Mouse (Mus musculus) monocyte, adult 2 months (primary cell): ENCODE results near the gene Mcm6.
"Not testable (repeated sequence)": the region's sequence is repeated elsewhere in the genome, so short reads cannot be mapped to it uniquely, and the experiment has no call there.

Experiments used
- DNase-seq, 2 experiments: peaks; one replicate each; pipeline ENCODE4 v3.0.0; 2022; ENCODE audit warnings: low spot score in 2 of 2, low read depth in 1 of 2

Gene Mcm6

DNA sequence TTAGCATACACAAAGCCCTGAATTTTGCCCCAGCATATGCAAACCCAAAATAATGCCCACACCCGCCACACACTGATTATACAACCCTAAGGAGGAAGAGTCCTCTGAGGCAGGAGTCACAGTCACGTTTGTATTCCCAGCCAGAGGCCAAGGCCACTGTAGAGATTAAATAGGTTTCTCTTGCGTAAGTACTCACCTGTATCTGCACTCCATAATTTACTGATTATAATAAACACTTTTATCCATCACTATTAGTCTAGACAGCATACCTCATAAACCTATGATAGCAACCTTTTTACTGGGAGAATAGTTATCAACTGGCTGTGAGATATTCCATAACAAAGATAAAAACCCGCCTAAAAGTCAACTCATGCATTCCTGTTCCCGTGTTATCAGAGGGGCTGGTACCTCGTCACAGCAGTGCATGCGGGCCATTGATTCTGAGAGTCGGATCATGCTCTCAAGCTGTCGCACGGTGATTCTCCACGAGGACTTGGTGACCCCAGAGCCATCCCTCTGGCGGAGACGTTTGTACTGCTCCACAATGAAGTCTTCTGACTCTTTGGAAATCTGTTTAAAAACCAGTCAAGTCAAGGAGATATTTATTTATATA lies 21.6 kb downstream of the Mcm6 start:
- DNase-seq = no peak

DNA sequence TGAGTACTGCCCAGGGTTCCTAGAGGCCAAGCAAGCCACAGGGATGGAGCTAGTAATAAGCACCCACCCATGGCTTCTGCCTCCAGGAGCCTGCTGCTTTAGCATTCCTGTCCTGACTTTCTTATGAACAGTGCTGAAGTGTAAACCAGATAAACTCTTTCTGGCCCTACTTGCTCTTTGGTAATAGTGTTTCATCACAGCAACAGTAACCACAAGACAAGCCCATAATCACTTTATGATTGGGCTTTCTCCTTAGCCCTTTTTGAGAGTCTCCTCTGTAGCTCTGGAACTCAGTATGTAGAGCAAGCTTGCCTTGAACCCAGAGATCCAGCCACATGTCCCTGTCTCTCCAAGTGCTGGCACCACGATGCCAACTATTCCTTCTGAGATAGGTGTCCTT lies 29.2 kb downstream of the Mcm6 start:
- no peak for DNase-seq

DNA sequence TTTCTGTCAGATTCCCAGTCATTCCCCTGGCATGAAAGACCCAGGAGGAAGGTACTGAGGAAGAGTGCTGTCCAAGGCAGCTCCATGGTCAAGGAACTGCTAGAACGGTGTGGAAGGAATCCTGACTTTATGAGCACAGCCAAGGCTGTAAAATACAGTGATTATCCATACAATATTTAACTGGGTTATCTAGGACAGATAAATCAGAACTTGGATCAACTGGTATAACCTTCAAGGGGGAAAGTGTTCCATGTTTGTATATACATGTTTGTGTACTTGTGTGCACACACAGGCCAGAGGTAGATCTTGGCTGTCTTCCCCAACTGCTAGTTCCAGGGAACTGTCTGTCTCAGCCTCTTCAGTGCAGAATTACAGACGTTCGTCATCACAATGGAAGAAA lies 31.2 kb downstream of the Mcm6 start, which contains the start of gene Lct:
Lct (minus strand) TSS at position 101 of the 400 bp plus-strand sequence.
- DNase-seq = no peak

DNA sequence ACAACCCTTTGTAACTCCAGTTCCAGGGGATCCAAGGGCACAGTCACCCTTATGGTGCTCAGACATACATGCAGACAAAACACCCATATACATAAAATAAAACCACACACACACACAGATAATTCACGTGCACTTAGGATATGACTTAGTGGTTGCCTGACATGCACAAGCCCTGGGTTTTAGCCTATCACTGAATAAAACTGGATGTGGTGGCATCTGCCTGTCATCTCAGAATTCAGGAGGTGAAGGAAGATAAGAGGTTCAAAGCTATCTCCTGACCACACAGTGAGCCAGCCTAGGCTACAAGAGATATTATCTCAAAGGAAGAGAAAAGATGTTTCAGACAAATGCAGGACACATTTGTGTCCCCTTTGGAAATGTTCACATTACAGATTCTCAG lies 32.3 kb downstream of the Mcm6 start:
- DNase-seq = no peak

DNA sequence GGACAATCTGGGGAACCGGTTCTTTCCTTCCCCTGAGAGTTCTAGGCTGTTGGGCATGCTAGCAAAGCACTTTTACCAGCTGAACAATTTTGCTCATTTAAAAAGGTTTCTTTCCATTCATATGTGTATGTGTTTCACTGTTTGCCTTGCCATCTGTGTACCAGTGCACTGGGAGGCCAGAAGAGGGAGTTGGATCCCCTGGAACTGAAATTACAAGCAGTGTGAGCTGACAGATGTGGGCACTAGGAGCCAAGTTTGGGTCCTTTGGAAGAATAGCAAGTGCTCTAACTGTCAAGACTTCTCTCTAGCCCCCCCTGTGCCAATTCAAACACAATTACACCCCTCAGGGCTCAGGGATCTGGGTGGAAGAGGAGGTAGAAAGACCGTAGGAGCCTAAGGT lies 34.7 kb downstream of the Mcm6 start:
- no peak for DNase-seq

DNA sequence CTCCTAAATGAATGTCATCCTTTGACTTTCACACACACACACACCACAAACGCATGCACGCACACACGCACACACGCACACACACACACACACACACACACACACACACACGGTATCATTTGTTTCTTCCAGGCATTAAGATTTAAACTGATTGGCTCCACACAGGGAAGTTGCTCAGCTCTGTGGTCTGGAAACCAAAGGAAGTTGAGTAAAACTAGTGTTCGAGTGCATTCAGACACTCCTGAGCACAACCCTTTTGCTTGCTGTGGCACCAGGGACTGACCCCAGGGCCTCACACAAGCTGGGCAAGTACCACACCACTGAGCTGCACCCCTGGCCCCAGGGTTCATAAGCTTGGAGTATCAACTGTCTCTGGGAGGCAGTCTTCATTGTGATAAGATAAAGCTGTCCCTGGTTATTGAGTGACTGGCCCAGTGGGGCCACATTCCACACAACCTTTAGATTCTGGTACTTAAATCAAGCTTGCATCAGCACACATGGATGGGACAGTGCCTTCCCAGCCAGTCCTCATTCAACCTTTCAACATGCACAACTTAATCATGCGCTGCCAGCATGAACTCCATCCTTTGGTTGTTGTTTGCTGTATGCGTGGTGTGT lies 36.3 kb downstream of the Mcm6 start:
- peak in 1 of 2 experiments; percentile 3 for DNase-seq

DNA sequence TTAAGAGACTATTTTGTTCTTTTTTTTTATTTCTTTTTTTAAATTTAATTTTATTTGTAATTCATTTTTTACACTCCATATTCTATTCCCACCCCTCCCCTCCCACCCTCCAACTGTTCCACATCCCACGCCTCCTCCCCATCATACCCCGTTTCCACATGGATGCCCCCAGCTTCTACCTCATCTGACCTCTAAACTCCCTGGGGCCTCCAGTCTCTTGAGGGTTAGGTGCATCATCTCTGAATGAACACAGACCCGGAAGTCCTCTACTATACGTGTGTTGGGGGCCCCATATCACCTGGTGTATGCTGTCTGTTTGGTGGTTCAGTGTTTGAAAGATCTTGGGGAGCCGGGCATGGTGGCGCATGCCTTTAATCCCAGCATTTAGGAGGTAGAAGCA lies 40.2 kb downstream of the Mcm6 start:
- DNase-seq = not testable (repeated sequence)

DNA sequence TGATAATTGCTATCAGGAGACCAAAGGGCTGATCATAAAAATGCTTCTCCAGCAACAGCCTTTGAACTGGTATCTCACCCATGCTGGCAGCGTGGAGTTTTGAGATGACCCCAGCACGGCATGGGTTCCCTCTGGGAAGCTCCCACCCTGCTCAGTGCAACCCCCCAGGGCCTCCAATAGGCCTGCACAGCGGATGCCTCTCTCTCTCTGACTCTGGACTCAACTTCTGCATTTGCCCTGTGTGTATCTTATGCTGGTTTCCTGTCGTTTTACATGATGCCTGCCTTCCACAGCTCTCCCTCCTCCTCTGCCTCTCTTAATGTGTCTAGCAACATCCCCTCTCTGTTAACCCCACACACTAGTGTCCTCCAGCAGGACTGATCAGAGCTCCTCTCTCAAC lies 44.8 kb downstream of the Mcm6 start:
- DNase-seq = no peak

DNA sequence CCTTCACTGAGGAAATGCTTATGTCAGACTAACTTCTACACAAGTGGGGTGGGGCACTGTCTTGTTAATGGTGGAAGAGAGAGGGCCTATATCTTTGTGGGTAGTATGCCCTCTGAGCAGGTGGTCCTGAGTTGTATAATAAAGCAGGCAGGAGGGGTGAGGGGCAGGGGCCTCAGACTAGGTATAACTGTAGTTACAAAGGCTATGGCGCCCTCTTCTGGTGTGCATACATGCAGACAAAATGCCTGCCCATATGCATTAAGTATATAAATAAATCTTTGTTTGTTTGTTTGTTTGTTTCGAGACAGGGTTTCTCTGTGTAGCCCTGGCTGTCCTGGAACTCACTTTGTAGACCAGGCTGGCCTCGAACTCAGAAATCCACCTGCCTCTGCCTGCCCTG lies 50.4 kb downstream of the Mcm6 start:
- no peak for DNase-seq

DNA sequence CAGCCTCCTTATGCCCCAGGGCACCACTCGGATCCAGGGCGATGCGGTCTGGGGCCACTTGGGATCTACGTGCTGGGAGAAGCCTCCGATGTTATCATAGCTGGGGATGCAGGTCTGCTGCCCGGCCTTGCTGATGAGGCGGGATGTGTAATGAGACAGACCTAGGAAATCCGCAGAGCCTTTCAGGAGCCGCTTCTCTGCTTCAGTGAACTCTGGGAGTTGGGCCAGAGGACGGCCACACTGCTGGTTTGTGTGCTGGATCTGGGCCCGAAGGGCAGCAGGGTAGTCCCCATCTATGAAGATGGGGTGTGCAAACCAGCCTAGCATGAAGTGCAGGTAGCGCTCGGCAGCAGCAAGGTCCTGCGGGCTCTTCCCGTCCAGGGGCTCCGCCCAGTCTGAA lies 55.6 kb downstream of the Mcm6 start:
- no peak for DNase-seq

DNA sequence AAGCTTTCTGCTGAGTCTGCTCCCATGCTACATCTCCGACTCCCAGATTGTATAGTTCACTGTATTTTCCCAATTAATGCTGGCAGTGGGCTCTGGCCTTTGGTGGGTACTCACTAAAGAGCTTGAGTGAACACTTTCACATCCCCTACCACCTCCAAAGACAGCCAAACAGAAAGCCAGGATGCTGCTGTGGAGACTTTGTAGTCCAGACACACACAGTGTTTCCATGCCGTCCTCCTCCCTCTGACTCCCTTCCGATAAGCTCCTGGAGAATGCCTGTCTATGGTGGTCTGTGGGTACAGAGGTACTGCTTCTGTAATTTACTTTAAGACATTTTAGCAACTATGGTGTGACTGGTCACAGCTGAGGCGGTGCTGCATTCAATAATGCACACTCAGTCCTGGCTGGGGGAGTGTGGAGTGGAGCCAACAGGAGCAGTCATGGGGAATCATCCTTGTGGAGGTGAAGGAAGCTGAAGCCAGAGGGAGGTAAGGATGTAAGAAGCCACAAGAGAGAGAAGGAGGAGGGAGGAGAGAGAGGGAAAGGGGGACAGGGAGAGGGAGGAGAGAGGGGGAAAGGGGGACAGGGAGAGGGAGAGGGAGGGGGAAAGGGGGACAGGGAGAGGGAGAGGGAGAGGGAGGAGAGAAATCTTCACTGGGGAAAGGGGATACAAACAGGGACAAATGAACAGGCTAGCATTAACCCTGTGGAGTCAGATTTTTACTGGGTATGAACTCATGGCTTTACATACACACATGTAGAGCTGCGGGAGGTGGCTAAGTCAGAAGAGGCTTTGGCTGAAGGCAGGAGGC lies 63.5 kb downstream of the Mcm6 start:
- DNase-seq = no peak

DNA sequence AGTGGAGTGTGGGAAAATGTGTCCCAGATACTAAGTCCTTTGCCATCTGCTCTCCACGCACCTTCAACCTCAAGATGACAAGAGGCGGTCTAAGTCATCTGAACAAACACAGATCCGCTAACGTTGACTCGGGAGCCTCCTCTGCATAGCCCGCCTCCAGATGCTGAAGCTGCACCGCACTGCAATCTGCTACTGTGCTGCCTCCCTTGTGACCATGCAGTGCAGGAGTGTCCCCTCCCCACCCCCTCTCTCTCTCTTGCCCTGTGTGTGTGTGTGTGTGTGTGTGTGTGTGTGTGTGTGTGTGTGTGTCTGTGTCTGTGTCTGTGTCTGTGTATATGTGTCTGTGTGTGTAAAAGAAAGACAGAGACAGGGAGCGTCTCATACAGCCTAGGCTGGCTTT lies 64.2 kb downstream of the Mcm6 start:
- no peak for DNase-seq

DNA sequence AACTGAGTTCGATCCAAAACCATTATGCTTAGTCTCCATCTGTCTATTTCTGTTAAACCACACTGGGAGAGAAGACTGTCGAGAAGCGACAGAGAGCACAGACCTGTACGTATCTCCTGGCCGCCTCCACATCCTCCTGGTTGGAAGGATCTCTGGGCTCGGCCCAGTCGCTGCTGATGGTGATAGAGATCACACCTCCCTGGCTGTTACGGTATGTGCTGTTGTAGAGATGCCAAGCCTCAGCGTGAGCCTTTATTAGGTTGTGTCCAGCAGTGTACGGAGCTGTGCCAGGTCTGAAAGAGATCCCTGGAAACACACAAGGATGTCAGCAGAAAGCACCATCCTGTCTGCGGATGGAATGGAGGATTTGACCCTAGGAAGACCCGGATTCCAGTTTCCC lies 65.9 kb downstream of the Mcm6 start:
- no peak for DNase-seq

DNA sequence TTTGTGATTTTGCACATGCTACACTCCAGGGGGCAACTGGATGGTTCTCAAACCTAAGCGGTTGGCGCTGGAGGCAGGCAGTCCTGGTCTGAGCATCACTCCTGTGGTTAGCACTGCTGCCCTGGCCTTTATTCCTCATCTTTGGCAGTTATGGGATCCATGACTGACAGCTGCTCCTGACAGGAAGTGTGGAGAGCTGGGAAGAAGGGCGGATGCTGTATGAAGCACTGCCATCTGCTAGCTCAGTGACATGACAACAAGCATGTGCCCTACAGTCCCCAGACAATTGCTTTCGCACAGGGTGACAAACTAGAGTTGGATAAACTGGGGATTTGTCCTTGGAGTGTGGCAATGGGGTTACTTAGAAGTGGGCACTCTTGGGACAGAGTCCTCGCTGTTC lies 69.2 kb downstream of the Mcm6 start:
- DNase-seq = no peak

DNA sequence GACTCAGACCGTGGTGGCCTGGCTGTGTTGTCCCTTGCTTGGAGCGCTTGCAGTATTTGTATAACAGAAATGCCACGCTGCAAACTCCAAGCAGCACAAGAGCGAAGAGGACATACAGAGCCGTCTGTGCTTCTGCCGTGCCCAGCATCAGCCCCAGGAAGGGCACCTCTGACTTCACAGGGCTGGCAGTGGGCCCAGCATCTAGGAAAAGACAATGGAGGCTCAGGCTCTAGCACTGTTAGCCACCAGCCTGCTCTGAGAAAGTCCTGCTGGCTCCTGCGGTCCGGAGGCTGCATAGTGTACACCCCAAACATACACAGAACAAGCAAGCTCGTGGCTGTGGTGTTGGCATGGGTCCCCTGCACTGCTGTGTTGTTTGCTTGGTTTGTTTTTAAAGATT lies 74.3 kb downstream of the Mcm6 start:
- DNase-seq = no peak

DNA sequence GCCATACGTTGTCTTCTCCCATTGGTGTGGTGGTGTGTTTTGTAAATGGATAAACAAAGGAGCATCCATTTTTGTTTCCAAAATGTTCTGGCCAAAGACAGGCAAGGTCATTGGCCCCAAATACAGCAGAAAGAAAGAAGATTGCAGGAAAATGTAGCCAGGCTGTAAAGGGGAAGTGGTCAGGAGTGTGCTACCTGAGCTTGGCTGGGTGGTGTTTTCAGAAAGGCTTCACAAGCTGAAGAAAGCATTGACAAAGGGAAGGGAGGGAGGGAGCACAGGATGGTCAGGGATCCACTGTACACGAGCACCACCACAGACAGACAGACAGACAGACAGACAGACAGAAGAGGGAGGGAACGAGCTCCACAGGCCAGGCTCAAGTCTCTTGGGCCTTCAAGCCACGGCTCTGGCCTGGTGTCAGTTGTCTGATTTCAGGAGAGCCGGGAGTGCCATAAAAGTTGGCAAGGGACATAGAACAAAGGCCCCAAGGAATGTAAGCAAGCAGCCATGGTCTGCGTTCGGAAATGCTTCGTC lies 75.2 kb downstream of the Mcm6 start:
- no peak for DNase-seq

DNA sequence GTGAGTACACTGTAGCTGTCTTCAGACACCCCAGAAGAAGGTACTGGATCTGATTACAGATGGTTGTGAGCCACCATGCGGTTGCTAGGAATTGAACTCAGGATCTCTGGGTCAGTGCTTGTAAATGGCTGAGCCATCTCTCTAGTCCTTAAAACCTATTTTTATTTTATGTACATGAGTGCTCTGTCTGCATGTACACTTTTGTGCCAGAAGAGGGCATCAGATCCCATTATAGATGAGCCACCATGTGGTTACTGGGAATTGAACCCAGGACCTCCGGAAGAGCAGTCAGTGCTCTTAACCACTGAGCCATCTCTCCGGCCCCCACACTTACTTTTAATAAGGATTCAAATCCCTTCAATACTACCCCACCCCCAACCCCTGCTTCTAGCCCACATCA lies 76.5 kb downstream of the Mcm6 start:
- no peak for DNase-seq

DNA sequence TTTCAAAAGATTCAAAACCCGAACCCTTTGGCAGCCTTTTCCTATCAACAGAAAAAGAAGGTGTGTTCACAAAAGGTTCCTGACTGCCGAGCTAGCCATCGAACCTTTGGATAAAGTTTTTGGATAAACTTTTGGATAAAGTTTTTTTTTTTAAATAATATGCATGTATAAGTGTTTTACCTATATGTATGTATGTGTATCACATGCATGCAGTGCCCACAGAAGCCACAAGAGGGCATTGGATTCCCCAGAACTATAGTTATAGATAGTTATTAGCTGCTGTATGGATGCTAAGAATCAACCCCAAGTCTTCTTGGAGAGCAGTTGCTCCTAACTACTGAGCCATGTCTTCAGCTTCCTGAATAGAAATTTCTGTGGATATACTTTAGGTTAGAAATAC lies 77.7 kb downstream of the Mcm6 start:
- DNase-seq = no peak
